ENCODE assay signal across 36 mouse cellular contexts in the genomic region with DNA sequence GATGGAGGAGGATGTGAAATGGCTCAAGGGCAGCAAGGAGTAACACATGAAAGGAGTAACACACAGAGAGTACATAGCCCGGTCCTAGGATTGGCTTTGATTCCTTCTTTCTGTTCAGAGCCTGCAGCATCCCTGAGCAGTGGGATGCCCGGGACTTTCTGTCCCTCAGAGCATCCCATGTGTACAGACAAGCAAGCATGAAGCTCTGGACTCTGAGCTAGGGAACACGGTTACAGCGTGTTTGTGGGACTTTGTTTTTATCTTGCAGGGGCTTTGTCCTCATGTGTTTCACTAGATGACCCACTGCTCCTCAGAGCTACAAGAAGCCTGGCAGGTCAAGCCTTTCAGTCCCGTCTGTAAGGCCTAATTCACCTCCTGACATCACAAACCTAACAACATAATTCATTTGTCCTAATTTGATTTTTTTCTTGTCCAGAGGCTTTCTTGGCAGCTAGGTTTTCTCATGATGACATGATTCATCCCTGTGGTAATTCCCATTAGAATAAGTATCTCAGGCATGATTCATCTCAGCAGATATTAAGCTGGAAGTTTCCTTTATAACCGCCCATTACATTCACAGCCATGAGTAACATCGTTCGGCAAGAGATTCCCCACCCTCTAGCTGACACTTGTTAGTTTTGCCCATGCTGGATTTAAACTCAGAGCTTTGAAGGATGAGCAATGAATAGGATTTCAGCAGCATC.
DNase-seq lines count a peak whose midpoint lies in the region; ATAC-seq lines count a peak whose summit lies in the region.
"Had no signal": no experiment of that assay in that cellular context is flagged by ENCODE, and none has a peak within 500 bp of the region (broad histone marks: within the 10 kb centered on the region; RNA-seq: fewer than 3 reads in every experiment).

No protein-coding gene starts in this region.

- H3K36me3 ChIP-seq in forebrain, embryonic 11.5 days (ENCODE audit: control insufficient read depth, insufficient read depth, low read length) = no peaks in the 10 kb centered on the region
- H3K36me3 ChIP-seq: embryonic facial prominence, embryonic 12.5 days; heart, embryonic 15.5 days; kidney, embryonic 15.5 days; limb, embryonic 12.5 days; liver, embryonic 15.5 days; neural tube, embryonic 15.5 days had no signal

- H3K4me3 ChIP-seq in forebrain, embryonic 11.5 days (ENCODE audit: low read depth, low read length) = no peak overlapping the region
- H3K4me3 ChIP-seq: embryonic facial prominence, embryonic 12.5 days; heart, embryonic 15.5 days; kidney, embryonic 15.5 days; limb, embryonic 12.5 days; liver, embryonic 15.5 days; neural tube, embryonic 15.5 days had no signal

- H3K27ac ChIP-seq in forebrain, embryonic 11.5 days (ENCODE audit: low read depth, low read length) = no peak overlapping the region
- H3K27ac ChIP-seq: embryonic facial prominence, embryonic 12.5 days; hindbrain, embryonic 14.5 days; kidney, embryonic 15.5 days; limb, embryonic 12.5 days; liver, embryonic 15.5 days; neural tube, embryonic 15.5 days had no signal

- intact Hi-C loops in heart, postnatal 36 days (cut with DNase I) = no loop called here
- intact Hi-C loops in left cerebral cortex, postnatal 36 days (cut with DNase I) = no loop called here

- no peak overlapping the region for H3K4me2 ChIP-seq in forebrain, embryonic 11.5 days (ENCODE audit: low read depth, low read length, severe bottlenecking)
- H3K4me2 ChIP-seq: embryonic facial prominence, embryonic 12.5 days; heart, embryonic 15.5 days; hindbrain, embryonic 14.5 days; kidney, embryonic 15.5 days; limb, embryonic 12.5 days; liver, embryonic 15.5 days; lung, embryonic 14.5 days; neural tube, embryonic 15.5 days had no signal

- ATAC-seq in forebrain, embryonic 11.5 days (replicated peaks; ENCODE audit: low FRiP score) = no peak
- ATAC-seq: forebrain, embryonic 14.5 days; inflammation-experienced regulatory T-cells, adult 6 months had no signal

- H3K4me1 ChIP-seq in forebrain, embryonic 11.5 days (replicated peaks; ENCODE audit: control insufficient read depth, insufficient read depth, low read length) = no peaks in the 10 kb centered on the region
- H3K4me1 ChIP-seq: embryonic facial prominence, embryonic 12.5 days; kidney, embryonic 15.5 days; limb, embryonic 12.5 days; liver, embryonic 15.5 days; neural tube, embryonic 15.5 days had no signal

- no peak overlapping the region for H3K9ac ChIP-seq in forebrain, embryonic 11.5 days (ENCODE audit: low read length)
- H3K9ac ChIP-seq: embryonic facial prominence, embryonic 12.5 days; heart, embryonic 15.5 days; hindbrain, embryonic 14.5 days; kidney, embryonic 15.5 days; limb, embryonic 12.5 days; liver, embryonic 15.5 days; lung, embryonic 14.5 days; neural tube, embryonic 15.5 days had no signal

- WGBS in forebrain, embryonic 11.5 days = 96% methylated on average over 8 of the region's 8 CpGs

- H3K27me3 ChIP-seq in forebrain, embryonic 11.5 days (ENCODE audit: control insufficient read depth, insufficient read depth, low read length) = no peaks in the 10 kb centered on the region
- H3K27me3 ChIP-seq: CH12.LX; embryonic facial prominence, embryonic 12.5 days; heart, embryonic 15.5 days; kidney, embryonic 15.5 days; limb, embryonic 12.5 days; liver, embryonic 15.5 days; neural tube, embryonic 15.5 days had no signal

- DNase-seq in heart, adult 11 months = peak; percentile 90
- no peak for DNase-seq in heart, postnatal 36 days
- peak; percentile 94 for DNase-seq in 3T3-L1 (ENCODE audit: low read depth, low spot score)
- peak; percentile 79 for DNase-seq in NIH3T3 (ENCODE audit: low read depth)
- peak; percentile 54 for DNase-seq in fibroblast of lung, adult 2 months (ENCODE audit: low read depth)
- no peak for DNase-seq in left cerebral cortex, postnatal 36 days (ENCODE audit: low spot score in 2 of 2)
- DNase-seq in adipocyte (ENCODE audit: low spot score) = no peak
- DNase-seq in forebrain, embryonic 11.5 days (ENCODE audit: low spot score) = no peak
- DNase-seq: adrenal gland, adult 2 months; adrenal gland, postnatal 36 days; B cell, adult 2 months; cerebellum, adult 11 months; cerebellum, adult 9-10 months; embryo, embryonic 11 days; gastrocnemius, postnatal 14 days; heart, adult 18-20 months; kidney, adult 18-20 months; kidney, postnatal 25 days; lung, embryonic 14.5 days; lung, postnatal 14 days; midbrain, embryonic 14.5 days; retina, postnatal 1 day; right cerebral cortex, postnatal 25 days; spleen, adult 18-20 months; thymus, adult 2 months; thymus, postnatal 36 days had no signal

- no peaks in the 10 kb centered on the region for H3K9me3 ChIP-seq in forebrain, embryonic 11.5 days (ENCODE audit: control insufficient read depth, low read length)
- H3K9me3 ChIP-seq: embryonic facial prominence, embryonic 12.5 days; heart, embryonic 15.5 days; kidney, embryonic 15.5 days; liver, embryonic 15.5 days; neural tube, embryonic 15.5 days had no signal

Comparison
In these comparisons a context has a peak if more than half of its experiments do, and no peak if none do; other contexts are left out.
1. DNase-seq: peak in heart, adult 11 months (single experiment), 3T3-L1 (single experiment), NIH3T3 (single experiment) and fibroblast of lung, adult 2 months (single experiment); none in heart, postnatal 36 days (0 of 2), left cerebral cortex, postnatal 36 days (0 of 2), adipocyte (single experiment) and forebrain, embryonic 11.5 days (single experiment).